Mouse (Mus musculus) frontal cortex, postnatal 10 days (tissue): Measurements from ENCODE around the gene 1520401A03Rik.

Source experiments
- DNase-seq, 2 experiments: peaks; one replicate each; pipeline ENCODE4 v3.0.0; 2022; ENCODE audit warnings: low spot score in 2 of 2, mixed read lengths in 1 of 2

Gene 1520401A03Rik

DNA sequence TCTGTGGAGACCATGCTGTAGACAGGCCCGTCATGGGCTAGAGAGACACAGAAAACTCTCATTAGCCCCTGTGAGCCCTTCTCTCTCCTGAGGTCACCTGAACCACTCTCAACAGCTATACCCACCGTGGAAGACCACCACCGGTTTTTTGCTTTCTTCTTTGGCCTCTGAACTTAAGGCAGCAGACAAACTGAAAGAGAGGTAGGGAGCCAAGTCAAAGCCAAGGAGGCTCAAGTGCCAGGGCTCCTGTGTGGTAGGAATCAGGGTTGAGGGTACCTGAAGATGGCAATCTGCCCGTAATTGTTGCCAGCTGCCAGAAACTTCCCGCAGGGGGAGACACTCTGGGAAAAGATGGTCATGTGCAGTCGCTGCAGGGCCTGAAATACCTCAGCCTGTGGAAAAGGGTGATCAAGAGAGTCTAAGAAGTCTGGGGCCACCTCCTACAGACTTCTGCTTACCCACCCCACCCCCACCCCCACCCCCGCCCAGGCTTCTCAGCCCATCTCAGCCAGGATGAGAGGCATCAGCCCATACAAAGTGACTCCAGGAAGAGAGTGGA is 52.0 kb downstream of the 1520401A03Rik start:
- DNase-seq: no peak

- no peak for DNase-seq
Measured at GRCm38 (mm10) chr17:23665511-23665910, 57.1 kb downstream of the 1520401A03Rik start.

- DNase-seq: no peak
Measured at GRCm38 (mm10) chr17:23664556-23665021, 58.0 kb downstream of the 1520401A03Rik start.

DNA sequence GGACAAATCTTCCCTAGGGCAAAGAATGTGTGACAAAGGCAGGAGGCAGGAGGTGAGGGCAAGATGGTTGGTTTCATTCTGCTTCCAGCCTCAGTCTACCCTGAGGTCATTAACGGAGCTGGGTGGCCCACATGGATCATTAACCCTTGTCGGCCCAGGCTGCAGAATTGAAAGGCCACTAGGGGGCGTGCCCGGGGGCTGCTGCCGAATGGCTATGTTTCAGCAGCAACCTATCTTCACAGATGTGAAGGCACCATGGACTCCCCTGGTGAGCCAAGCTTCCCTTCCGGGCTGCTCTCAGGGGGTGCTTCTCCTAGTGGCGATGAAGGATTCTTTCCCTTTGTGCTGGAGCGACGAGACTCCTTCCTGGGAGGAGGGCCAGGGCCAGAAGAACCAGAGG is 61.1 kb downstream of the 1520401A03Rik start:
- no peak for DNase-seq

DNA sequence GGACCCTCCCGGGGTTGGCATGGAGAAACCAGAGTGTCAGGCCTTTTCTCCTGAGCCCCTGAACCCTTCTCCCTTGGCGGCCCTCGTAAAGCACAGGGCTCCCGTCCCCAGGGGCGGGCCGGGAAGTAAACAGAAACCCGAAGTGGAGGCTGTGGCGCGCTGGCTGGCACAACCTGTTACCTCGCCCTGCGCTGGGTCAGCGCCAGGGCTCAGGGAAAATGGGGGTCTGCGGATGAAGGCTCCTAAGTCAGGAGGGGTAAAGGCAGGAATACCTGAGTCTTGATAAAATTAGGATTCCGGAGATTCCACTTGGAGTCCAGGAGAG is 61.7 kb downstream of the 1520401A03Rik start:
- no peak for DNase-seq

GRCm38 (mm10) chr17:23660117-23660875 is 62.3 kb downstream of the 1520401A03Rik start, which contains the start of gene Bicdl2:
Gene Bicdl2 (plus strand): TSS chr17:23660506.
- no peak for DNase-seq

GRCm38 (mm10) chr17:23658450-23658849 is 64.1 kb downstream of the 1520401A03Rik start:
- DNase-seq: no peak
